ENCODE assay signal across 9 mouse cellular contexts in genomic region chr10:17599831-17600761, GRCm38 (mm10).
DNase-seq lines count a peak whose midpoint lies in the region; ATAC-seq and TF ChIP-seq lines count a peak whose summit lies in the region.
"Had no signal": no experiment of that assay in that cellular context is flagged by ENCODE, and none has a peak within 500 bp of the region (broad histone marks: within the 10 kb centered on the region; RNA-seq: fewer than 3 reads in every experiment).

No protein-coding gene starts in this region.

- H3K4me1 ChIP-seq in forebrain, embryonic 11.5 days (replicated peaks; ENCODE audit: control insufficient read depth, insufficient read depth, low read length): no peaks in the 10 kb centered on the region
- H3K4me1 ChIP-seq in forebrain, embryonic 10.5 days: peaks cover 12% of the 10 kb centered on the region
- H3K4me1 ChIP-seq in CH12.LX (ENCODE audit: control insufficient read depth in 1 of 2, insufficient read depth in 2 of 2): peaks cover 0 to 3% of the 10 kb centered on the region in 2 experiments; a peak in 1 of 4 replicates
- peaks cover 3% of the 10 kb centered on the region; the same call in 1 of the 2 replicates for H3K4me1 ChIP-seq in forebrain, postnatal 0 days (ENCODE audit: insufficient read depth)
- peaks cover 34% of the 10 kb centered on the region for H3K4me1 ChIP-seq in liver, embryonic 16.5 days (ENCODE audit: control insufficient read depth, low read depth, low read length)

- DNase-seq in forebrain, embryonic 11.5 days (ENCODE audit: low spot score): no peak
- DNase-seq in forebrain, embryonic 10.5 days (ENCODE audit: extremely low spot score, low spot score): no peak
- no peak for DNase-seq in CH12.LX (ENCODE audit: extremely low read depth)
- no peak for DNase-seq in forebrain, postnatal 0 days
- no peak for DNase-seq in layer of hippocampus, adult 8-10 months (ENCODE audit: low spot score in 2 of 2)
- no peak for DNase-seq in layer of hippocampus, postnatal 36 days
- no peak for DNase-seq in layer of hippocampus, postnatal 14 days (ENCODE audit: low spot score in 2 of 2)
- DNase-seq: thymus, postnatal 14 days had no signal

- H3K27ac ChIP-seq in forebrain, embryonic 11.5 days (ENCODE audit: low read depth, low read length): no peak overlapping the region
- H3K27ac ChIP-seq in forebrain, embryonic 10.5 days: no peak overlapping the region
- H3K27ac ChIP-seq in CH12.LX (ENCODE audit: insufficient read depth, low read depth): no peak overlapping the region
- H3K27ac ChIP-seq in forebrain, postnatal 0 days (ENCODE audit: low read depth, low read length): no peak overlapping the region
- peak overlapping the region; percentile 69 for H3K27ac ChIP-seq in liver, embryonic 16.5 days (ENCODE audit: low read length)

- H3K9me3 ChIP-seq in forebrain, embryonic 11.5 days (ENCODE audit: control insufficient read depth, low read length): no peaks in the 10 kb centered on the region
- H3K9me3 ChIP-seq in forebrain, embryonic 10.5 days: no peaks in the 10 kb centered on the region
- H3K9me3 ChIP-seq in CH12.LX (replicated peaks; ENCODE audit: low read length): no peaks in the 10 kb centered on the region
- no peaks in the 10 kb centered on the region for H3K9me3 ChIP-seq in forebrain, postnatal 0 days (ENCODE audit: low read length)
- H3K9me3 ChIP-seq in liver, embryonic 16.5 days (replicated peaks; ENCODE audit: control insufficient read depth, low read length): no peaks in the 10 kb centered on the region

- no peaks in the 10 kb centered on the region for H3K27me3 ChIP-seq in forebrain, embryonic 11.5 days (ENCODE audit: control insufficient read depth, insufficient read depth, low read length)
- no peaks in the 10 kb centered on the region for H3K27me3 ChIP-seq in forebrain, embryonic 10.5 days (ENCODE audit: poor library complexity, severe bottlenecking)
- H3K27me3 ChIP-seq in CH12.LX (replicated peaks): no peaks in the 10 kb centered on the region
- no peaks in the 10 kb centered on the region for H3K27me3 ChIP-seq in forebrain, postnatal 0 days (ENCODE audit: insufficient read depth, low read length)
- no peaks in the 10 kb centered on the region for H3K27me3 ChIP-seq in liver, embryonic 16.5 days (ENCODE audit: control insufficient read depth, insufficient read depth, low read depth, low read length)

- in situ Hi-C loops in CH12.LX (cut with MboI; ENCODE audit: low pct_ligation_motif_present, low pct_unique_long_range_greater_than_20kb, low sequenced_read_pairs): no loop called here

- H3K36me3 ChIP-seq in forebrain, embryonic 11.5 days (ENCODE audit: control insufficient read depth, insufficient read depth, low read length): no peaks in the 10 kb centered on the region
- H3K36me3 ChIP-seq in forebrain, embryonic 10.5 days (replicated peaks): no peaks in the 10 kb centered on the region
- no peaks in the 10 kb centered on the region for H3K36me3 ChIP-seq in CH12.LX (replicated peaks in 1 of 2; ENCODE audit: control insufficient read depth in 1 of 2, insufficient read depth in 1 of 2, low read length in 1 of 2)
- H3K36me3 ChIP-seq in forebrain, postnatal 0 days (ENCODE audit: insufficient read depth): no peaks in the 10 kb centered on the region
- no peaks in the 10 kb centered on the region for H3K36me3 ChIP-seq in liver, embryonic 16.5 days (ENCODE audit: control insufficient read depth, insufficient read depth)

- TF ChIP-seq RAD21 in CH12.LX (IDR thresholded peaks at IDR 0.05; ENCODE audit: low read depth, low read length): no peak

- no peak overlapping the region for H3K9ac ChIP-seq in forebrain, embryonic 11.5 days (ENCODE audit: low read length)
- no peak overlapping the region for H3K9ac ChIP-seq in CH12.LX (ENCODE audit: insufficient read depth, low read depth)
- no peak overlapping the region for H3K9ac ChIP-seq in forebrain, postnatal 0 days
- no peak overlapping the region for H3K9ac ChIP-seq in liver, embryonic 16.5 days (ENCODE audit: low read depth, low read length)

- whole genome bisulfite sequencing in forebrain, embryonic 11.5 days: 59% methylated on average over 6 of the region's 6 CpGs
- 74% methylated on average over 6 of the region's 6 CpGs for WGBS in forebrain, embryonic 10.5 days
- WGBS in forebrain, postnatal 0 days: 36% methylated on average over 6 of the region's 6 CpGs
- 20% methylated on average over 6 of the region's 6 CpGs for WGBS in liver, embryonic 16.5 days (ENCODE audit: insufficient replicate concordance)

- no peak for TF ChIP-seq POLR2A in CH12.LX (IDR thresholded peaks at IDR 0.05; ENCODE audit: low read depth, low read length)

- no peak overlapping the region for H3K4me3 ChIP-seq in forebrain, embryonic 11.5 days (ENCODE audit: low read depth, low read length)
- H3K4me3 ChIP-seq in forebrain, embryonic 10.5 days: no peak overlapping the region
- no peak overlapping the region for H3K4me3 ChIP-seq in CH12.LX (replicated peaks in 1 of 3; ENCODE audit: low read depth in 2 of 3, low read length in 2 of 3, poor library complexity in 1 of 3)
- no peak overlapping the region for H3K4me3 ChIP-seq in forebrain, postnatal 0 days (ENCODE audit: low read depth, low read length)
- H3K4me3 ChIP-seq in liver, embryonic 16.5 days (ENCODE audit: low read depth, low read length): no peak overlapping the region

- TF ChIP-seq EP300 in CH12.LX (IDR thresholded peaks at IDR 0.05; ENCODE audit: low read length): no peak

- TF ChIP-seq CTCF in CH12.LX (conservative IDR thresholded peaks at IDR 0.05 in 1 of 2, IDR thresholded peaks at IDR 0.05 in 1 of 2; ENCODE audit: low read depth in 2 of 2, low read length in 2 of 2): no peak
- no peak for TF ChIP-seq CTCF in forebrain, postnatal 0 days (IDR thresholded peaks at IDR 0.05; ENCODE audit: low read depth)

- dilution Hi-C loops in CH12.LX (cut with MboI; ENCODE audit: extremely low pct_ligation_motif_present, extremely low pct_unique_long_range_greater_than_20kb, low sequenced_read_pairs): no loop called here

- no peak overlapping the region for H3K4me2 ChIP-seq in forebrain, embryonic 11.5 days (ENCODE audit: low read depth, low read length, severe bottlenecking)
- H3K4me2 ChIP-seq in CH12.LX (ENCODE audit: insufficient read depth, low read depth, poor library complexity, severe bottlenecking): no peak overlapping the region
- H3K4me2 ChIP-seq in forebrain, postnatal 0 days (ENCODE audit: low read depth): no peak overlapping the region
- peak overlapping the region; percentile 35 for H3K4me2 ChIP-seq in liver, embryonic 16.5 days (ENCODE audit: low read depth, low read length)

- 0 out of 2 replicates have a peak, but pooled peaks have one; percentile 33 for ATAC-seq in forebrain, embryonic 11.5 days (replicated peaks; ENCODE audit: low FRiP score)
- peak; percentile 16; the same call in 1 of the 2 replicates for ATAC-seq in forebrain, postnatal 0 days
- ATAC-seq in liver, embryonic 16.5 days (ENCODE audit: low read depth): peak; percentile 74

- H3K79me2 ChIP-seq in CH12.LX (replicated peaks; ENCODE audit: control insufficient read depth, extremely low read depth, insufficient read depth, poor library complexity, severe bottlenecking): no peaks in the 10 kb centered on the region

TF ChIP-seq in CH12.LX, 34 proteins besides CTCF, POLR2A, EP300 and RAD21:
- 0 out of 2 replicates have a peak, but pooled peaks have one; percentile 18 for TF ChIP-seq JUND (conservative IDR thresholded peaks at IDR 0.05; ENCODE audit: low read depth, low read length)
- TF ChIP-seq ZMIZ1 (IDR thresholded peaks at IDR 0.05; ENCODE audit: low read depth, low read length): no peak

Comparison
In these comparisons a context has a peak if more than half of its experiments do, and no peak if none do; other contexts are left out.
1. ATAC-seq: peak in every context shown above with its lines; median percentile 74 in liver, embryonic 16.5 days; 33 in forebrain, embryonic 11.5 days; 16 in forebrain, postnatal 0 days.